Mouse (Mus musculus) midbrain, embryonic 16.5 days (tissue): Measurements from ENCODE around the gene Immp2l. TPM values are rescaled to one million over a fixed set of nuclear protein-coding genes. Genes with fewer than 3 reads are reported as not detected.
"Not testable (repeated sequence)": the region's sequence is repeated elsewhere in the genome, so short reads cannot be mapped to it uniquely, and the experiment has no call there.

Experiments
- ATAC-seq: fragments of 200-750 bp; cut with Nextera tagmentation; 2 replicates; pipeline ENCODE4 v1.8.0; 2017; ENCODE audit warnings: moderate TSS enrichment
- H3K27ac ChIP-seq: fragments of 300-500 bp; sonication (generic); 2 replicates; pipeline ENCODE4 v1.5.1; 2014; ENCODE audit warnings: mild to moderate bottlenecking, low read length, mixed read lengths
- H3K27me3 ChIP-seq: fragments of 300-500 bp; sonication (generic); 2 replicates; pipeline ENCODE4 v1.6.1; 2014; ENCODE audit warnings: low read depth, low read length, mixed read lengths; ENCODE audit not compliant: control insufficient read depth, insufficient read depth
- H3K36me3 ChIP-seq: fragments of 300-500 bp; sonication (generic); 2 replicates; pipeline ENCODE4 v1.6.1; 2014; ENCODE audit warnings: mild to moderate bottlenecking, low read length, moderate library complexity, mixed read lengths; ENCODE audit not compliant: control insufficient read depth, insufficient read depth
- H3K4me1 ChIP-seq: fragments of 300-500 bp; sonication (generic); 2 replicates; pipeline ENCODE4 v1.6.1; 2014; ENCODE audit warnings: mild to moderate bottlenecking, low read length, mixed read lengths; ENCODE audit not compliant: control insufficient read depth, insufficient read depth
- H3K4me2 ChIP-seq: fragments of 300-500 bp; sonication (generic); 2 replicates; pipeline ENCODE4 v1.6.1; 2014; ENCODE audit warnings: mild to moderate bottlenecking, low read length, mixed read lengths
- H3K4me3 ChIP-seq: fragments of 300-500 bp; sonication (generic); 2 replicates; pipeline ENCODE4 v1.5.1; 2014; ENCODE audit warnings: low read depth, mild to moderate bottlenecking, low read length, moderate library complexity, mixed read lengths
- H3K9ac ChIP-seq: fragments of 300-500 bp; sonication (generic); 2 replicates; pipeline ENCODE4 v1.6.1; 2014; ENCODE audit warnings: low read depth, low read length, mixed read lengths
- H3K9me3 ChIP-seq: fragments of 300-500 bp; sonication (generic); replicated peaks from 2 replicates; pipeline ENCODE4 v1.6.1; 2014; ENCODE audit warnings: mild to moderate bottlenecking, low read length, mixed read lengths; ENCODE audit not compliant: control insufficient read depth, poor library complexity, severe bottlenecking
- WGBS: fragments of 180-500 bp; shearing (Covaris S2); extraction: QIAGEN DNeasy Blood & Tissue Kit; methylation state at CpG from one replicate; pipeline ENCODE4 v1.1.7; 2014; 5-methylcytosine and 5-hydroxymethylcytosine counted together
- polyA plus RNA-seq: library from polyadenylated mRNA; unstranded; fragments of >200 nt; fragmentation: Nextera tagmentation; extraction: Ambion mirVana; gene quantifications from 2 replicates; pipeline ENCODE4 v1.2.1, GENCODE M21; 2015

The Immp2l gene
- polyA plus RNA-seq, 1 experiment from 2014 or later = 6.6 TPM

GRCm38 (mm10) chr12:40991647-40992046, 32.2 kb upstream of the Immp2l start:
- no peak overlapping the region for H3K4me2 ChIP-seq
- no peak for ATAC-seq
- no peaks in the 10 kb centered on the region for H3K4me1 ChIP-seq
- H3K27ac ChIP-seq = no peak overlapping the region
- H3K9ac ChIP-seq = no peak overlapping the region
- H3K27me3 ChIP-seq = no peaks in the 10 kb centered on the region
- H3K9me3 ChIP-seq = no peaks in the 10 kb centered on the region
- H3K4me3 ChIP-seq = no peak overlapping the region
- WGBS = 54% methylated on average over 4 of the region's 4 CpGs
- H3K36me3 ChIP-seq = no peaks in the 10 kb centered on the region

GRCm38 (mm10) chr12:40992237-40992636, 31.7 kb upstream of the Immp2l start:
- not testable (repeated sequence) for H3K36me3 ChIP-seq, H3K27me3 ChIP-seq, H3K9ac ChIP-seq, H3K27ac ChIP-seq, ATAC-seq, H3K9me3 ChIP-seq, H3K4me1 ChIP-seq, H3K4me2 ChIP-seq, H3K4me3 ChIP-seq
- WGBS = 93% methylated on average over 1 of the region's 1 CpGs

GRCm38 (mm10) chr12:40994846-40995245, 29.0 kb upstream of the Immp2l start:
- Histone ChIP-seq H3K9ac (no peak overlapping the region), H3K4me3 (no peak overlapping the region), H3K36me3 (no peaks in the 10 kb centered on the region), H3K9me3 (no peaks in the 10 kb centered on the region), H3K27ac (no peak overlapping the region), H3K27me3 (no peaks in the 10 kb centered on the region), H3K4me1 (no peaks in the 10 kb centered on the region), H3K4me2 (no peak overlapping the region)
- WGBS = 67% methylated on average over 2 of the region's 2 CpGs
- no peak for ATAC-seq

- no peak overlapping the region for H3K27ac ChIP-seq
- no peaks in the 10 kb centered on the region for H3K27me3 ChIP-seq
- no peak overlapping the region for H3K9ac ChIP-seq
- 76% methylated on average over 9 of the region's 9 CpGs for WGBS
- no peaks in the 10 kb centered on the region for H3K9me3 ChIP-seq
- no peaks in the 10 kb centered on the region for H3K4me1 ChIP-seq
- H3K4me3 ChIP-seq = no peak overlapping the region
- H3K4me2 ChIP-seq = no peak overlapping the region
- no peak for ATAC-seq
- H3K36me3 ChIP-seq = no peaks in the 10 kb centered on the region
Observed at GRCm38 (mm10) chr12:40995618-40996370, 28.1 kb upstream of the Immp2l start.

- H3K27ac ChIP-seq = no peak overlapping the region
- no peak overlapping the region for H3K4me2 ChIP-seq
- H3K36me3 ChIP-seq = no peaks in the 10 kb centered on the region
- H3K27me3 ChIP-seq = no peaks in the 10 kb centered on the region
- no peaks in the 10 kb centered on the region for H3K9me3 ChIP-seq
- WGBS = 100% methylated on average over 1 of the region's 1 CpGs
- H3K9ac ChIP-seq = no peak overlapping the region
- ATAC-seq = no peak
- peaks cover 6% of the 10 kb centered on the region; the same call in 1 of the 2 replicates for H3K4me1 ChIP-seq
- H3K4me3 ChIP-seq = no peak overlapping the region
Observed at GRCm38 (mm10) chr12:41022516-41022915, 1.4 kb upstream of the Immp2l start.

- peak overlapping the region; percentile 65 for H3K4me3 ChIP-seq
- H3K27me3 ChIP-seq = no peaks in the 10 kb centered on the region
- WGBS = 18% methylated on average over 9 of the region's 9 CpGs
- H3K9ac ChIP-seq = peak overlapping the region; percentile 74
- H3K4me1 ChIP-seq = peaks cover 6% of the 10 kb centered on the region; the same call in 1 of the 2 replicates
- H3K27ac ChIP-seq = peak overlapping the region; percentile 65
- no peak; the same call in 1 of the 2 replicates for ATAC-seq
- peak overlapping the region; percentile 80 for H3K4me2 ChIP-seq
- H3K36me3 ChIP-seq = no peaks in the 10 kb centered on the region
- H3K9me3 ChIP-seq = no peaks in the 10 kb centered on the region
Observed at GRCm38 (mm10) chr12:41024512-41024911, 622 bp downstream of the Immp2l start.

- no peaks in the 10 kb centered on the region for H3K9me3 ChIP-seq
- H3K27ac ChIP-seq = no peak overlapping the region
- peaks cover 6% of the 10 kb centered on the region; the same call in 1 of the 2 replicates for H3K4me1 ChIP-seq
- H3K9ac ChIP-seq = no peak overlapping the region
- H3K4me3 ChIP-seq = no peak overlapping the region
- H3K4me2 ChIP-seq = no peak overlapping the region
- no peaks in the 10 kb centered on the region for H3K27me3 ChIP-seq
- ATAC-seq = no peak
- 89% methylated on average over 6 of the region's 6 CpGs for WGBS
- no peaks in the 10 kb centered on the region for H3K36me3 ChIP-seq
Observed at GRCm38 (mm10) chr12:41027485-41027884, 3.6 kb downstream of the Immp2l start.

- 99% methylated on average over 2 of the region's 2 CpGs for WGBS
- H3K9me3 ChIP-seq = 0 out of 2 replicates have a peak, but pooled peaks cover 2% of the 10 kb centered on the region
- no peak overlapping the region for H3K4me2 ChIP-seq
- H3K4me1 ChIP-seq = no peaks in the 10 kb centered on the region
- H3K36me3 ChIP-seq = no peaks in the 10 kb centered on the region
- H3K9ac ChIP-seq = no peak overlapping the region
- no peaks in the 10 kb centered on the region for H3K27me3 ChIP-seq
- no peak overlapping the region for H3K4me3 ChIP-seq
- no peak overlapping the region for H3K27ac ChIP-seq
- ATAC-seq = no peak
Observed at GRCm38 (mm10) chr12:41031119-41031518, 7.2 kb downstream of the Immp2l start.

GRCm38 (mm10) chr12:41033196-41033595, 9.3 kb downstream of the Immp2l start:
- H3K36me3 ChIP-seq = no peaks in the 10 kb centered on the region
- no peaks in the 10 kb centered on the region for H3K27me3 ChIP-seq
- ATAC-seq = no peak
- no peak overlapping the region for H3K27ac ChIP-seq
- no peak overlapping the region for H3K4me2 ChIP-seq
- no peaks in the 10 kb centered on the region for H3K4me1 ChIP-seq
- WGBS = 92% methylated on average over 3 of the region's 3 CpGs
- 0 out of 2 replicates have a peak, but pooled peaks cover 2% of the 10 kb centered on the region for H3K9me3 ChIP-seq
- H3K9ac ChIP-seq = no peak overlapping the region
- no peak overlapping the region for H3K4me3 ChIP-seq
